Mouse (Mus musculus) layer of hippocampus, adult 11-12 months (tissue): Measurements from ENCODE around the gene Zscan4d.
"Not testable (repeated sequence)": the region's sequence is repeated elsewhere in the genome, so short reads cannot be mapped to it uniquely, and the experiment has no call there.

Experiments
- DNase-seq: peaks from one replicate; pipeline ENCODE4 v3.0.0; 2022; ENCODE audit warnings: low spot score

Zscan4d gene

GRCm38 (mm10) chr7:11166059-11166458 is at the start of gene Zscan4d:
Gene Zscan4d, minus strand, starts transcription at chr7:11166159.
- DNase-seq, result not testable (repeated sequence)

DNA sequence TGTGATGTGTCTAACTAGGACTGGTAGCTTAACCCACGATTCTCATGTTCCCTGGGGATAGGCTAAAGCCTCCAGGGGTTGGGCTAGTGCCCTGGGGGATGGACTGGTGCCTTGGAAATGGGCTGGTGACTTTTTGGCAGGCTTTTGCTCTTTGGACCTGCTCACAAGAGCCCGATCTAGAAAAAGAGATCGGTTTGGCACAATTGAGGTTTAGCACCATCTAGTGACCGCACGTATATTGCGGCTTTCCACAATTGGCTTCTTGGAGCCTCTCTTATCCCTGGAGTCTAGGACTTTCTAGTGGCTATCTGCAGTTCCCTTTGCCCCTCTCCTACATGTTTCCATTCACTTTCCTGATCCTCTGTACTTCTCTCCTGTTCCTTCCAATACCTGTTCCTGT is 7.9 kb downstream of the Zscan4d start:
- not testable (repeated sequence) for DNase-seq
